Mouse (Mus musculus) NIH3T3 (cell line): ENCODE data around the gene Vmn1r71.
"Not testable (repeated sequence)": the region's sequence is repeated elsewhere in the genome, so short reads cannot be mapped to it uniquely, and the experiment has no call there.

Experiments
- DNase-seq: peaks from one replicate; pipeline ENCODE4 v3.0.0-alpha.2; 2012; ENCODE audit warnings: low read depth

The Vmn1r71 gene

GRCm38 (mm10) chr7:10754264-10754663 is at the start of gene Vmn1r71:
TSS of gene Vmn1r71 (minus strand) at chr7:10754364.
- DNase-seq = no peak

DNA sequence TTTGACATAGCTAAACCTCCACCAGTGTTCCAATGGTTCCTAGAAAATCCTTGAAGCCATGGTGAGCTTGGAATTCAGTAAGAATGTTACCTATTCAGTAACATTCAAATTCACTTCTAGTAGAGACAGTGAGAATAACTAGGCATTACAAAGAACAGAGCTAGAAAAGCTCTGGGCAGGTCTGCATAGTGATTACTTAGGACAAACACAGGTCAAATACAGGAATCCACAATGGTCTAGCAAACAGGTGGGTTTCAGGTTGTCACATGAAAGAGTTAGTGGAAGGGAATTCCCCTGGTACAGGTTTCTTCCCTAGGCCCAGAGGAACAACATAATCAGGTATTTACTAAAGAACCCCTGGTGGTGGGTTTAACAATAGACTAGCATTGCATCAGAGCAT is 3.4 kb upstream of the Vmn1r71 start:
- not testable (repeated sequence) for DNase-seq
